Mouse (Mus musculus) heart, postnatal 4 days (tissue): ENCODE results near the gene Nt5c2. TPM values are rescaled to one million over a fixed set of nuclear protein-coding genes. Genes with fewer than 3 reads are reported as not detected.

Experiments
- DNase-seq: peaks from one replicate; pipeline ENCODE4 v3.0.0; 2021
- total RNA-seq, 2 experiments: library from RNA; stranded (reverse); gene quantifications; 2 replicates each; pipeline ENCODE4 v1.2.3; 2021

Nt5c2 gene
- total RNA-seq, 2 experiments from 2014 or later = 147 to 157 TPM

DNA sequence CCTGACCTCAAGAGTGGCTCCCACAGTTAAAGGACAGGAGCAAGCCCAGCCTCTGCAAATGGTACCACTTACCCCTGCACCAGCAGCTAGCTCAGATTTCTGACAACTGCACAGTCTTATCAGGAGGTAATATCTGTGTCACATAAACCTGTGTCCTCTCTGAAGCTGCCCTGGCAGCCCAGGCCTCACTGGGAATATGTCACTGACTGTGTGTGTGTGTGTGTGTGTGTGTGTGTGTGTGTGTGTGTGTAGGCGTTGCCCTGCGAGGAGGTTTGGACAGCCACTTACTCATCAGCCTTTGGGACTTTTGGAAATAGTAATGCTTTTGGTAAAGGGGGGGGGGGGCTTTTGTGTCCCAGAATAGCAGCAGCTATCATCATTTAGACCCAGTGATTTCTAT, 171.9 kb downstream of the Nt5c2 start:
- peak; percentile 21 for DNase-seq

DNA sequence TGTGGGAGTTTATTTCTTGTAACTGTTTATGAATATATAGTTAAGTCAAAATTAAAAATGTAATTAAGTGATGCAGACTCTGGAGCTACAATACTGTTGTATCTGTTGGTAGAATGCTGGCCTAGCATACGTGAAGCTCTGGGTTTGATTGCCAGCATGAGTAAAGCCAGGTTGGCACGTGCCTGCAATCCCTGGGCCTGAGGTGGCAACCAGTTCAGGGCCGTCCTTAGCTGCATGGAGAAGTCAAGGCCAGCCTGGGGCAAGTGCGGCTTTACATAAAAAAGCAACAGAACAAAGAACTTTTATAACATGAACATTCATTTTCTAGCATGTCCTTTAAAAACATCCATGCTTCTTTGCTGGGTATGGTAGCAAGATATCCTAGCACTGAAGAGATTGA, 173.9 kb downstream of the Nt5c2 start:
- no peak for DNase-seq

- DNase-seq = no peak
These were observed 177.5 kb downstream of the Nt5c2 start for GRCm38 (mm10) chr19:46837290-46838079.

- DNase-seq = no peak
These were observed 178.9 kb downstream of the Nt5c2 start for GRCm38 (mm10) chr19:46836085-46836484.

GRCm38 (mm10) chr19:46835339-46835738, 179.6 kb downstream of the Nt5c2 start:
- DNase-seq = no peak

DNA sequence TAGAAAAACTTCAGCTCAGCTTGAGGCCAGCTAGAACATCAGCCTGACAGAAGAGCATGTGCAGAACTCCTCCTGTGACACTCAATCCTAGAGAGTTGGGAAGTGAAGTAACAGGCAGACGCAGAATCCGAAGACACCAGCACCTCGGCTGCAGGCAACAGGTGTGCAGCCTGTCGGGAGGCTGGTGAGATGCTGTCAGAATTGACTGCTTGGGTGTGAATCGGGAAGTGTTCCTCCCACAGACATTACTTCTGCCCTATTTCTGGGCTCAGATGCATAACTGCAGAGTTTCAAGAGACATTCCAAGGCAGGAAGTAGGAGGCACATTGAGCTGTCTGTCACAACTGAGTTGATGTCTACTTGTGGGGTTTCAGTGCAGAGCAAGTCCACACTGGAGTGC, 180.7 kb downstream of the Nt5c2 start:
- DNase-seq = no peak

Other genes with a start within 250 kb of the Nt5c2 start
- under 1 TPM in 1 of 2 experiments, not detected in 1; 0.16 TPM for gene Ina, start 455 bp downstream of the Nt5c2 start, total RNA-seq
- gene Pcgf6, start 35.8 kb upstream of the Nt5c2 start, total RNA-seq = 1 to 10 TPM; 3.9 to 4.2 TPM
- 1 to 10 TPM; 5.1 to 5.2 TPM for gene Taf5, start 52.6 kb upstream of the Nt5c2 start, total RNA-seq
- 1,000 to 10,000 TPM; 1,795 to 1,908 TPM for gene Usmg5, start 75.5 kb upstream of the Nt5c2 start, total RNA-seq
- 10 to 100 TPM; 15.4 to 15.5 TPM for gene Pdcd11, start 75.6 kb upstream of the Nt5c2 start, total RNA-seq
- 1 to 10 TPM; 3.4 to 3.5 TPM for gene Calhm2, start 123.1 kb upstream of the Nt5c2 start, total RNA-seq
- gene Calhm1, start 129.1 kb upstream of the Nt5c2 start, total RNA-seq = not detected
- gene Calhm3, start 142.6 kb upstream of the Nt5c2 start, total RNA-seq = not detected
- 1 to 10 TPM in 1 of 2 experiments, under 1 TPM in 1; 0.74 to 1.2 TPM for gene Neurl1a, start 163.7 kb upstream of the Nt5c2 start, total RNA-seq